In genomic region chr6:55027642-55028041, GRCm38 (mm10) we compare ENCODE assay signal across 20 mouse cellular contexts. TPM values are rescaled to one million over a fixed set of nuclear protein-coding genes. Genes with fewer than 3 reads are reported as not detected.
DNase-seq lines count a peak whose midpoint lies in the region; ATAC-seq and TF ChIP-seq lines count a peak whose summit lies in the region.
"Had no signal": no experiment of that assay in that cellular context is flagged by ENCODE, and none has a peak within 500 bp of the region (broad histone marks: within the 10 kb centered on the region; RNA-seq: fewer than 3 reads in every experiment).

No protein-coding gene starts in this region.

- no peak overlapping the region for H3K9ac ChIP-seq in liver, postnatal 0 days (replicated peaks)
- H3K9ac ChIP-seq in liver, embryonic 12.5 days = no peak overlapping the region
- H3K9ac ChIP-seq in midbrain, postnatal 0 days (replicated peaks; ENCODE audit: low read length, poor library complexity, severe bottlenecking) = no peak overlapping the region
- H3K9ac ChIP-seq: embryonic facial prominence, embryonic 13.5 days; forebrain, embryonic 13.5 days; hindbrain, embryonic 12.5 days; kidney, embryonic 15.5 days; liver, embryonic 14.5 days had no signal

- H3K4me3 ChIP-seq in liver, postnatal 0 days (ENCODE audit: low read depth, low read length) = no peak overlapping the region
- H3K4me3 ChIP-seq in liver, embryonic 12.5 days = no peak overlapping the region
- no peak overlapping the region for H3K4me3 ChIP-seq in midbrain, postnatal 0 days (ENCODE audit: low read depth, low read length)
- no peak overlapping the region for H3K4me3 ChIP-seq in midbrain, embryonic 10.5 days
- H3K4me3 ChIP-seq: embryonic facial prominence, embryonic 13.5 days; erythroblast, embryonic 14.5 days; forebrain, embryonic 13.5 days; hindbrain, embryonic 12.5 days; kidney, embryonic 15.5 days had no signal

- TF ChIP-seq EP300 in liver, postnatal 0 days (IDR thresholded peaks at IDR 0.05; ENCODE audit: low read depth) = no peak

- 80% methylated on average over 2 of the region's 2 CpGs for WGBS in liver, postnatal 0 days (ENCODE audit: insufficient replicate concordance)
- 63% methylated on average over 2 of the region's 2 CpGs for WGBS in liver, embryonic 12.5 days (ENCODE audit: insufficient replicate concordance)
- 72% methylated on average over 2 of the region's 2 CpGs for WGBS in midbrain, postnatal 0 days
- 94% methylated on average over 2 of the region's 2 CpGs for WGBS in midbrain, embryonic 10.5 days

- no peaks in the 10 kb centered on the region for H3K4me1 ChIP-seq in liver, postnatal 0 days (ENCODE audit: insufficient read depth)
- H3K4me1 ChIP-seq in liver, embryonic 12.5 days = no peaks in the 10 kb centered on the region
- H3K4me1 ChIP-seq in midbrain, postnatal 0 days (ENCODE audit: insufficient read depth, low read length) = no peaks in the 10 kb centered on the region
- H3K4me1 ChIP-seq in midbrain, embryonic 10.5 days = no peaks in the 10 kb centered on the region
- H3K4me1 ChIP-seq: embryonic facial prominence, embryonic 13.5 days; forebrain, embryonic 13.5 days; hindbrain, embryonic 12.5 days; kidney, embryonic 15.5 days had no signal

- H3K27me3 ChIP-seq in liver, postnatal 0 days (ENCODE audit: insufficient read depth, low read length) = no peaks in the 10 kb centered on the region
- H3K27me3 ChIP-seq in liver, embryonic 12.5 days (replicated peaks) = no peaks in the 10 kb centered on the region
- no peaks in the 10 kb centered on the region for H3K27me3 ChIP-seq in midbrain, postnatal 0 days (ENCODE audit: insufficient read depth, low read length)
- H3K27me3 ChIP-seq in midbrain, embryonic 10.5 days (ENCODE audit: low read depth, poor library complexity, severe bottlenecking) = no peaks in the 10 kb centered on the region
- H3K27me3 ChIP-seq: embryonic facial prominence, embryonic 13.5 days; forebrain, embryonic 13.5 days; hindbrain, embryonic 12.5 days; kidney, embryonic 15.5 days had no signal

- intact Hi-C loops in heart, postnatal 25 days (cut with DNase I) = no loop called here

- no peak for TF ChIP-seq CTCF in liver, postnatal 0 days (IDR thresholded peaks at IDR 0.05; ENCODE audit: low read depth)
- no peak for TF ChIP-seq CTCF in midbrain, postnatal 0 days (IDR thresholded peaks at IDR 0.05)

- H3K36me3 ChIP-seq in liver, postnatal 0 days (replicated peaks; ENCODE audit: insufficient read depth, low read length) = no peaks in the 10 kb centered on the region
- no peaks in the 10 kb centered on the region for H3K36me3 ChIP-seq in liver, embryonic 12.5 days
- H3K36me3 ChIP-seq in midbrain, postnatal 0 days (ENCODE audit: insufficient read depth, low read length) = no peaks in the 10 kb centered on the region
- H3K36me3 ChIP-seq in midbrain, embryonic 10.5 days = no peaks in the 10 kb centered on the region
- H3K36me3 ChIP-seq: embryonic facial prominence, embryonic 13.5 days; hindbrain, embryonic 12.5 days; kidney, embryonic 15.5 days had no signal

- no peak overlapping the region for H3K4me2 ChIP-seq in liver, postnatal 0 days (ENCODE audit: low read depth, low read length)
- no peak overlapping the region for H3K4me2 ChIP-seq in liver, embryonic 12.5 days
- H3K4me2 ChIP-seq in midbrain, postnatal 0 days (ENCODE audit: low read depth, low read length, poor library complexity, severe bottlenecking) = no peak overlapping the region
- H3K4me2 ChIP-seq: embryonic facial prominence, embryonic 13.5 days; forebrain, embryonic 13.5 days; hindbrain, embryonic 12.5 days; kidney, embryonic 15.5 days; midbrain, embryonic 11.5 days had no signal

- ATAC-seq in liver, postnatal 0 days = 0 out of 2 replicates have a peak, but pooled peaks have one; percentile 35
- ATAC-seq in liver, embryonic 12.5 days = no peak
- no peak for ATAC-seq in midbrain, postnatal 0 days (ENCODE audit: low FRiP score)
- ATAC-seq: activated CD4-positive, CD25-positive, alpha-beta regulatory T cell, adult 4 months; forebrain, embryonic 13.5 days had no signal

- peak; percentile 19 to 29 for DNase-seq in cerebellum, postnatal 10 days
- DNase-seq in cerebellum, adult 18-20 months = no peak
- peak; percentile 27 for DNase-seq in heart, postnatal 4 days
- DNase-seq in heart, postnatal 25 days (ENCODE audit: low spot score) = no peak
- no peak for DNase-seq in liver, postnatal 0 days
- peak; percentile 35 for DNase-seq in midbrain, postnatal 0 days (ENCODE audit: low spot score)
- DNase-seq in midbrain, embryonic 10.5 days (ENCODE audit: low spot score) = no peak
- DNase-seq: adrenal gland, adult 8-10 months; cerebellum, adult 2 months; cerebellum, postnatal 36 days; embryo, embryonic 11 days had no signal

- H3K27ac ChIP-seq in liver, postnatal 0 days (ENCODE audit: low read depth) = no peak overlapping the region
- no peak overlapping the region for H3K27ac ChIP-seq in liver, embryonic 12.5 days
- H3K27ac ChIP-seq in midbrain, postnatal 0 days (ENCODE audit: low read depth, low read length) = no peak overlapping the region
- H3K27ac ChIP-seq in midbrain, embryonic 10.5 days (replicated peaks) = no peak overlapping the region
- H3K27ac ChIP-seq: embryonic facial prominence, embryonic 13.5 days; forebrain, embryonic 13.5 days; hindbrain, embryonic 12.5 days; kidney, embryonic 15.5 days; liver, embryonic 14.5 days had no signal

- no peaks in the 10 kb centered on the region for H3K9me3 ChIP-seq in liver, postnatal 0 days (ENCODE audit: low read length)
- H3K9me3 ChIP-seq in liver, embryonic 12.5 days (replicated peaks) = no peaks in the 10 kb centered on the region
- no peaks in the 10 kb centered on the region for H3K9me3 ChIP-seq in midbrain, postnatal 0 days (ENCODE audit: low read length)
- H3K9me3 ChIP-seq in midbrain, embryonic 10.5 days (replicated peaks) = no peaks in the 10 kb centered on the region
- H3K9me3 ChIP-seq: embryonic facial prominence, embryonic 13.5 days; forebrain, embryonic 13.5 days; hindbrain, embryonic 12.5 days; kidney, embryonic 15.5 days had no signal

RNA-seq across cellular contexts. Expression of gene Gars, which starts 10.2 kb away (rescaled TPM):
- total RNA-seq in heart, postnatal 4 days (2021) = 10 to 100 TPM; 93.7 to 98.2 TPM
- 10 to 100 TPM; 57.5 to 61.3 TPM for total RNA-seq in heart, postnatal 25 days (2021)
- 49.1 and 57.4 TPM in 2 replicates for polyA plus RNA-seq in liver, postnatal 0 days (2015; fragmentation: Nextera tagmentation; extraction: Ambion mirVana)
- polyA plus RNA-seq in liver, embryonic 12.5 days (2016; fragmentation: Nextera tagmentation; extraction: Ambion mirVana) = 171 and 176 TPM in 2 replicates
- total RNA-seq in midbrain, postnatal 0 days (2014; rRNA removed) = 136 and 160 TPM in 2 replicates
- 202 and 203 TPM in 2 replicates for polyA plus RNA-seq in midbrain, postnatal 0 days (2015; fragmentation: Nextera tagmentation; extraction: Ambion mirVana)
- 228 and 233 TPM in 2 replicates for polyA plus RNA-seq in midbrain, embryonic 10.5 days (2016; fragmentation: Nextera tagmentation; extraction: Ambion mirVana)

RNA-seq across cellular contexts. Expression of gene Ggct, which starts 34.9 kb away (rescaled TPM):
- total RNA-seq in heart, postnatal 4 days (2021) = 10 to 100 TPM in 1 of 2 experiments, 1 to 10 TPM in 1; 8.8 to 10.2 TPM
- total RNA-seq in heart, postnatal 25 days (2021) = 10 to 100 TPM; 21.8 to 26.1 TPM
- polyA plus RNA-seq in liver, postnatal 0 days (2015; fragmentation: Nextera tagmentation; extraction: Ambion mirVana) = 9.2 and 10.7 TPM in 2 replicates
- polyA plus RNA-seq in liver, embryonic 12.5 days (2016; fragmentation: Nextera tagmentation; extraction: Ambion mirVana) = 6.9 and 7.4 TPM in 2 replicates
- total RNA-seq in midbrain, postnatal 0 days (2014; rRNA removed) = 1.8 and 2.9 TPM in 2 replicates
- 15.8 and 18.7 TPM in 2 replicates for polyA plus RNA-seq in midbrain, postnatal 0 days (2015; fragmentation: Nextera tagmentation; extraction: Ambion mirVana)
- 12.7 and 15.7 TPM in 2 replicates for polyA plus RNA-seq in midbrain, embryonic 10.5 days (2016; fragmentation: Nextera tagmentation; extraction: Ambion mirVana)

RNA-seq across cellular contexts. Expression of gene Nod1, which starts 55.2 kb away (rescaled TPM):
- total RNA-seq in heart, postnatal 4 days (2021) = 10 to 100 TPM in 1 of 2 experiments, 1 to 10 TPM in 1; 9.3 to 10.3 TPM
- 10 to 100 TPM; 17.1 to 19.6 TPM for total RNA-seq in heart, postnatal 25 days (2021)
- 2.7 and 3.3 TPM in 2 replicates for polyA plus RNA-seq in liver, postnatal 0 days (2015; fragmentation: Nextera tagmentation; extraction: Ambion mirVana)
- polyA plus RNA-seq in liver, embryonic 12.5 days (2016; fragmentation: Nextera tagmentation; extraction: Ambion mirVana) = 1.9 and 2.2 TPM in 2 replicates
- 3.3 and 8.3 TPM in 2 replicates for total RNA-seq in midbrain, postnatal 0 days (2014; rRNA removed)
- 1.5 and 1.7 TPM in 2 replicates for polyA plus RNA-seq in midbrain, postnatal 0 days (2015; fragmentation: Nextera tagmentation; extraction: Ambion mirVana)
- polyA plus RNA-seq in midbrain, embryonic 10.5 days (2016; fragmentation: Nextera tagmentation; extraction: Ambion mirVana) = 1.3 and 1.9 TPM in 2 replicates

Comparison
In these comparisons a context has a peak if more than half of its experiments do, and no peak if none do; other contexts are left out.
1. DNase-seq: peak in cerebellum, postnatal 10 days (2 of 2), heart, postnatal 4 days (single experiment) and midbrain, postnatal 0 days (single experiment); none in cerebellum, adult 18-20 months (0 of 2), heart, postnatal 25 days (single experiment), liver, postnatal 0 days (single experiment) and midbrain, embryonic 10.5 days (single experiment).